Mouse (Mus musculus): ENCODE measurements around the gene Rasgrf1. TPM values are rescaled to one million over a fixed set of nuclear protein-coding genes. Genes with fewer than 3 reads are reported as not detected.

Rasgrf1 gene
- total RNA-seq (2014; fragmentation: Nextera tagmentation), result not detected in 2 replicates
- total RNA-seq (2017), result 0.05 and 0.12 TPM in 2 replicates
- polyA plus RNA-seq (2012), result not detected in 2 replicates

DNA sequence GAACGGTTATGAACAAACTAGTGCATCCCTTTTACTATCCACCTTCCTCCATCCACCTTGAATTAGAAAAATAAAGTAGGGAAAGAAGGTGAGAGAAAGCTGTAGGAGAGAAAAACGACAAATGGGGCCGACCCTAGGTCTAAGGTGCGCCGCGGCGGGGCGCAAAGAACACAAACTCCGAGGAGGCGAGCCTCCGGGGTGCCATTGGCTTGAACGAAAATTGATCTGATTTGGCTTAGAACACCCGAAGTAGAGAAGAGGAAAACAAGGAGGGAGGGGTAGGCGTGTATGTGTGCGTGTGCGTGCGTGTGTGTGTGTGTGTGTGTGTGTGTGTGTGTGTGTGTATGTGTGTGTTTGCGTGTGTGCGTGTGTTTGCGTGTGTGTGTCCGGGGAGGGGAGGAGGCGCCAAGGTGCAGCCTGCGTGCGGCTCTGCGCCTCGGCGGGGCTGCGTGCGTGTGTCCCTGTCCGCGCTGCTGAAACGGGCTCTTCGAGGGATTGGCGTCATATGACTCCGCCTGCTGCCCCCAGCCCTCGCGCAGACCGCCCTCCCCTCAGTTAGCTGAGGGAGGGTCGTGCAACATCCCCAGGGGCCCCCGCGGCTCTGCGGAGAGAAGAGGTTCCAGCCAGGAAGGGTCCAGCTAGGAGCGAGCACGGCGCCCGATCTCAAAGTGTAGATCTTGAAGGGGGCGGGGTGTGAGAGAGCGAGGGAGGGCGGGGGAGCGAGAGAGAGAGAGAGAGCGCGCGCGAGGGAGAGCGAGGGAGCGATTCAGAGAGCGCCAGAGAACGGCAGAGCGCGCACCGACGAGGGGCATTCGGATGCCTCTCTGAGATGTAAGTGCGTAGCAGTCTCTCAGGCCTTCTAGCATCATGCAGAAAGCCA lies at the start of gene Rasgrf1:
Rasgrf1 (plus strand) TSS at position 778 of the 880 bp plus-strand sequence.
- no peak within 1 kb of the TSS; the same call in 1 of the 2 replicates for H3K4me3 ChIP-seq (ENCODE audit: low read depth, low read length)
- TF ChIP-seq GATA2 (IDR thresholded peaks at IDR 0.05; ENCODE audit: borderline replicate concordance, low read depth, low read length) (no peak), POLR2AphosphoS5 (IDR thresholded peaks at IDR 0.05; ENCODE audit: insufficient replicate concordance, low read depth, low read length) (no peak), GATA1 (IDR thresholded peaks at IDR 0.05; ENCODE audit: borderline replicate concordance, low read length) (no peak), CTCF (IDR thresholded peaks at IDR 0.05; ENCODE audit: low read depth, low read length) (no peak), TAL1 (conservative IDR thresholded peaks at IDR 0.05; ENCODE audit: low read depth, low read length) (no peak)
- DNase-seq (ENCODE audit: low spot score), result no peak
- H3K4me1 ChIP-seq (ENCODE audit: insufficient read depth, low read depth, low read length), result no peaks in the 10 kb centered on the region
- H3K9me3 ChIP-seq (replicated peaks), result peaks cover 72% of the 10 kb centered on the region
- ATAC-seq (ENCODE audit: extremely low read depth, insufficient number of reproducible peaks, low FRiP score, poor library complexity, severe bottlenecking), result no peak
- no peaks in the 10 kb centered on the region for H3K27me3 ChIP-seq (ENCODE audit: insufficient read depth, low read length)
- H3K36me3 ChIP-seq (replicated peaks), result no peaks in the 10 kb centered on the region

- TF ChIP-seq GATA2 (IDR thresholded peaks at IDR 0.05; ENCODE audit: borderline replicate concordance, low read depth, low read length), result no peak
- no peak for TF ChIP-seq TAL1 (conservative IDR thresholded peaks at IDR 0.05; ENCODE audit: low read depth, low read length)
- no peak for TF ChIP-seq GATA1 (IDR thresholded peaks at IDR 0.05; ENCODE audit: borderline replicate concordance, low read length)
- no peak for TF ChIP-seq CTCF (IDR thresholded peaks at IDR 0.05; ENCODE audit: low read depth, low read length)
- no peak for TF ChIP-seq POLR2AphosphoS5 (IDR thresholded peaks at IDR 0.05; ENCODE audit: insufficient replicate concordance, low read depth, low read length)
- Histone ChIP-seq H3K27me3 (ENCODE audit: insufficient read depth, low read length) (no peaks in the 10 kb centered on the region), H3K4me3 (ENCODE audit: low read depth, low read length) (no peak overlapping the region), H3K36me3 (replicated peaks) (no peaks in the 10 kb centered on the region), H3K9me3 (replicated peaks) (peaks cover 30% of the 10 kb centered on the region), H3K4me1 (ENCODE audit: insufficient read depth, low read depth, low read length) (no peaks in the 10 kb centered on the region)
- ATAC-seq (ENCODE audit: extremely low read depth, insufficient number of reproducible peaks, low FRiP score, poor library complexity, severe bottlenecking) (no peak), DNase-seq (ENCODE audit: low spot score) (no peak)
These were observed 49.6 kb upstream of the Rasgrf1 start for GRCm38 (mm10) chr9:89860145-89860544.

GRCm38 (mm10) chr9:89860584-89860983 lies 49.1 kb upstream of the Rasgrf1 start:
- peaks cover 26% of the 10 kb centered on the region for H3K9me3 ChIP-seq (replicated peaks)
- TF ChIP-seq GATA2 (IDR thresholded peaks at IDR 0.05; ENCODE audit: borderline replicate concordance, low read depth, low read length), result no peak
- TF ChIP-seq GATA1 (IDR thresholded peaks at IDR 0.05; ENCODE audit: borderline replicate concordance, low read length), result no peak
- no peak for TF ChIP-seq TAL1 (conservative IDR thresholded peaks at IDR 0.05; ENCODE audit: low read depth, low read length)
- TF ChIP-seq POLR2AphosphoS5 (IDR thresholded peaks at IDR 0.05; ENCODE audit: insufficient replicate concordance, low read depth, low read length), result no peak
- no peak for TF ChIP-seq CTCF (IDR thresholded peaks at IDR 0.05; ENCODE audit: low read depth, low read length)
- no peaks in the 10 kb centered on the region for H3K36me3 ChIP-seq (replicated peaks)
- DNase-seq (ENCODE audit: low spot score) (no peak), ATAC-seq (ENCODE audit: extremely low read depth, insufficient number of reproducible peaks, low FRiP score, poor library complexity, severe bottlenecking) (no peak)
- no peaks in the 10 kb centered on the region for H3K4me1 ChIP-seq (ENCODE audit: insufficient read depth, low read depth, low read length)
- H3K27me3 ChIP-seq (ENCODE audit: insufficient read depth, low read length), result no peaks in the 10 kb centered on the region
- no peak overlapping the region for H3K4me3 ChIP-seq (ENCODE audit: low read depth, low read length)

GRCm38 (mm10) chr9:89867141-89867540 lies 42.6 kb upstream of the Rasgrf1 start:
- Histone ChIP-seq H3K4me3 (ENCODE audit: low read depth, low read length) (no peak overlapping the region), H3K4me1 (ENCODE audit: insufficient read depth, low read depth, low read length) (no peaks in the 10 kb centered on the region), H3K36me3 (replicated peaks) (no peaks in the 10 kb centered on the region), H3K9me3 (replicated peaks) (peaks cover 26% of the 10 kb centered on the region), H3K27me3 (ENCODE audit: insufficient read depth, low read length) (no peaks in the 10 kb centered on the region)
- no peak for ATAC-seq (ENCODE audit: extremely low read depth, insufficient number of reproducible peaks, low FRiP score, poor library complexity, severe bottlenecking)
- TF ChIP-seq GATA1 (IDR thresholded peaks at IDR 0.05; ENCODE audit: borderline replicate concordance, low read length), result no peak
- TF ChIP-seq GATA2 (IDR thresholded peaks at IDR 0.05; ENCODE audit: borderline replicate concordance, low read depth, low read length), result no peak
- no peak for TF ChIP-seq POLR2AphosphoS5 (IDR thresholded peaks at IDR 0.05; ENCODE audit: insufficient replicate concordance, low read depth, low read length)
- no peak for TF ChIP-seq TAL1 (conservative IDR thresholded peaks at IDR 0.05; ENCODE audit: low read depth, low read length)
- TF ChIP-seq CTCF (IDR thresholded peaks at IDR 0.05; ENCODE audit: low read depth, low read length), result no peak
- DNase-seq (ENCODE audit: low spot score), result no peak

GRCm38 (mm10) chr9:89868093-89868729 lies 41.5 kb upstream of the Rasgrf1 start:
- Histone ChIP-seq H3K9me3 (replicated peaks) (peaks cover 30% of the 10 kb centered on the region), H3K4me3 (ENCODE audit: low read depth, low read length) (no peak overlapping the region), H3K27me3 (ENCODE audit: insufficient read depth, low read length) (no peaks in the 10 kb centered on the region), H3K4me1 (ENCODE audit: insufficient read depth, low read depth, low read length) (no peaks in the 10 kb centered on the region), H3K36me3 (replicated peaks) (no peaks in the 10 kb centered on the region)
- DNase-seq (ENCODE audit: low spot score), result no peak
- no peak for ATAC-seq (ENCODE audit: extremely low read depth, insufficient number of reproducible peaks, low FRiP score, poor library complexity, severe bottlenecking)
- TF ChIP-seq GATA1 (IDR thresholded peaks at IDR 0.05; ENCODE audit: borderline replicate concordance, low read length), result no peak
- no peak for TF ChIP-seq TAL1 (conservative IDR thresholded peaks at IDR 0.05; ENCODE audit: low read depth, low read length)
- no peak for TF ChIP-seq CTCF (IDR thresholded peaks at IDR 0.05; ENCODE audit: low read depth, low read length)
- no peak for TF ChIP-seq POLR2AphosphoS5 (IDR thresholded peaks at IDR 0.05; ENCODE audit: insufficient replicate concordance, low read depth, low read length)
- TF ChIP-seq GATA2 (IDR thresholded peaks at IDR 0.05; ENCODE audit: borderline replicate concordance, low read depth, low read length), result no peak

GRCm38 (mm10) chr9:89869594-89869993 lies 40.1 kb upstream of the Rasgrf1 start:
- TF ChIP-seq GATA2 (IDR thresholded peaks at IDR 0.05; ENCODE audit: borderline replicate concordance, low read depth, low read length) (no peak), POLR2AphosphoS5 (IDR thresholded peaks at IDR 0.05; ENCODE audit: insufficient replicate concordance, low read depth, low read length) (no peak), TAL1 (conservative IDR thresholded peaks at IDR 0.05; ENCODE audit: low read depth, low read length) (no peak), GATA1 (IDR thresholded peaks at IDR 0.05; ENCODE audit: borderline replicate concordance, low read length) (no peak), CTCF (IDR thresholded peaks at IDR 0.05; ENCODE audit: low read depth, low read length) (no peak)
- H3K27me3 ChIP-seq (ENCODE audit: insufficient read depth, low read length), result no peaks in the 10 kb centered on the region
- peaks cover 34% of the 10 kb centered on the region for H3K9me3 ChIP-seq (replicated peaks)
- no peaks in the 10 kb centered on the region for H3K4me1 ChIP-seq (ENCODE audit: insufficient read depth, low read depth, low read length)
- no peaks in the 10 kb centered on the region for H3K36me3 ChIP-seq (replicated peaks)
- no peak for ATAC-seq (ENCODE audit: extremely low read depth, insufficient number of reproducible peaks, low FRiP score, poor library complexity, severe bottlenecking)
- no peak for DNase-seq (ENCODE audit: low spot score)
- H3K4me3 ChIP-seq (ENCODE audit: low read depth, low read length), result no peak overlapping the region

All from G1E (cell line).